ENCODE assay signal across 8 mouse cellular contexts in genomic region chr6:143099281-143099680, GRCm38 (mm10). TPM values are rescaled to one million over a fixed set of nuclear protein-coding genes. Genes with fewer than 3 reads are reported as not detected.
DNase-seq lines count a peak whose midpoint lies in the region; ATAC-seq and TF ChIP-seq lines count a peak whose summit lies in the region.

No protein-coding gene starts in this region.

- peak overlapping the region; percentile 91 for H3K9ac ChIP-seq in hindbrain, embryonic 13.5 days
- H3K9ac ChIP-seq in limb, embryonic 14.5 days (ENCODE audit: low read depth, low read length, severe bottlenecking) = peak overlapping the region; percentile 82

- peaks cover 17% of the 10 kb centered on the region for H3K36me3 ChIP-seq in hindbrain, embryonic 13.5 days
- H3K36me3 ChIP-seq in limb, embryonic 14.5 days (ENCODE audit: control insufficient read depth, insufficient read depth, low read length) = no peaks in the 10 kb centered on the region
- no peaks in the 10 kb centered on the region for H3K36me3 ChIP-seq in myocyte (ENCODE audit: control insufficient read depth, insufficient read depth)

- ATAC-seq in hindbrain, embryonic 13.5 days (ENCODE audit: low FRiP score) = peak; percentile 68
- peak; percentile 17; the same call in 1 of the 2 replicates for ATAC-seq in limb, embryonic 14.5 days (ENCODE audit: low FRiP score, low read depth)

- peak overlapping the region; percentile 59 for H3K4me3 ChIP-seq in embryonic fibroblast, embryonic 13.5 days (ENCODE audit: insufficient read depth, low read length)
- H3K4me3 ChIP-seq in hindbrain, embryonic 13.5 days = peak overlapping the region; percentile 87
- peak overlapping the region; percentile 82 for H3K4me3 ChIP-seq in limb, embryonic 14.5 days (replicated peaks; ENCODE audit: low read length)
- H3K4me3 ChIP-seq in myocyte = peak overlapping the region; percentile 61

- TF ChIP-seq CTCF in embryonic fibroblast, embryonic 13.5 days (IDR thresholded peaks at IDR 0.05; ENCODE audit: borderline replicate concordance, insufficient read depth, low read length) = no peak

- 1% methylated on average over 29 of the region's 32 CpGs for WGBS in hindbrain, embryonic 13.5 days
- WGBS in limb, embryonic 14.5 days = under 1% methylated on average over 27 of the region's 32 CpGs

- no peaks in the 10 kb centered on the region for H3K9me3 ChIP-seq in hindbrain, embryonic 13.5 days
- no peaks in the 10 kb centered on the region for H3K9me3 ChIP-seq in limb, embryonic 14.5 days (ENCODE audit: control insufficient read depth, low read length)

- 0 out of 2 replicates have a peak, but pooled peaks cover 7% of the 10 kb centered on the region for H3K27me3 ChIP-seq in hindbrain, embryonic 13.5 days
- H3K27me3 ChIP-seq in limb, embryonic 14.5 days (ENCODE audit: control insufficient read depth, insufficient read depth, low read length) = no peaks in the 10 kb centered on the region
- H3K27me3 ChIP-seq in myocyte (ENCODE audit: control insufficient read depth, insufficient read depth, insufficient read length) = no peaks in the 10 kb centered on the region

- no peak for TF ChIP-seq POLR2A in embryonic fibroblast, embryonic 13.5 days (IDR thresholded peaks at IDR 0.05; ENCODE audit: low read depth, low read length)
- no peak for TF ChIP-seq POLR2A in limb, embryonic 14.5 days (IDR thresholded peaks at IDR 0.05; ENCODE audit: borderline replicate concordance, extremely low read depth, insufficient read depth, insufficient read length)
- no peak for TF ChIP-seq POLR2A in myocyte (IDR thresholded peaks at IDR 0.05; ENCODE audit: insufficient read length, low read depth)

- peak; percentile 50 to 51 for DNase-seq in thymus, adult 18-20 months
- no peak for DNase-seq in thymus, postnatal 0 days (ENCODE audit: low spot score)
- peak; percentile 67 for DNase-seq in adrenal gland, postnatal 14 days
- peak; percentile 8 for DNase-seq in limb, embryonic 14.5 days (ENCODE audit: low spot score)
- DNase-seq in yolk sac, embryonic 10.5 days (ENCODE audit: low spot score) = no peak

- H3K4me1 ChIP-seq in embryonic fibroblast, embryonic 13.5 days (ENCODE audit: control insufficient read depth, insufficient read depth, low read length) = no peaks in the 10 kb centered on the region
- H3K4me1 ChIP-seq in hindbrain, embryonic 13.5 days (replicated peaks) = peaks cover 31% of the 10 kb centered on the region
- H3K4me1 ChIP-seq in limb, embryonic 14.5 days (ENCODE audit: control insufficient read depth, insufficient read depth, low read length) = no peaks in the 10 kb centered on the region; the same call in 1 of the 2 replicates

- H3ac ChIP-seq in myocyte (ENCODE audit: control insufficient read depth, insufficient read length) = peak overlapping the region; percentile 41

- peak overlapping the region; percentile 66 for H3K4me2 ChIP-seq in hindbrain, embryonic 13.5 days
- peak overlapping the region; percentile 81 for H3K4me2 ChIP-seq in limb, embryonic 14.5 days (replicated peaks; ENCODE audit: low read depth, low read length, severe bottlenecking)
- peak overlapping the region; percentile 71 for H3K4me2 ChIP-seq in myocyte (ENCODE audit: low read depth)

- peak overlapping the region; percentile 66; the same call in 1 of the 2 replicates for H3K27ac ChIP-seq in embryonic fibroblast, embryonic 13.5 days (ENCODE audit: insufficient read depth, low read length)
- H3K27ac ChIP-seq in hindbrain, embryonic 13.5 days = peak overlapping the region; percentile 98
- peak overlapping the region; percentile 77 for H3K27ac ChIP-seq in limb, embryonic 14.5 days (replicated peaks; ENCODE audit: low read depth, low read length)

- no peaks in the 10 kb centered on the region for H3K79me2 ChIP-seq in myocyte (ENCODE audit: control insufficient read depth, insufficient read depth)

TF ChIP-seq in myocyte, 11 proteins besides CTCF, POLR2A, EP300 and RAD21:
- TF ChIP-seq SRF (IDR thresholded peaks at IDR 0.05; ENCODE audit: control insufficient read depth, insufficient read length, low read depth) = no peak
- TF ChIP-seq MYOG (IDR thresholded peaks at IDR 0.05; ENCODE audit: control insufficient read depth in 1 of 3, insufficient read depth in 1 of 3, insufficient read length in 2 of 3, low read depth in 2 of 3) = peak in 2 of 3 experiments; percentile 85 to 96
- TF ChIP-seq TCF3 (IDR thresholded peaks at IDR 0.05; ENCODE audit: insufficient read length, low read depth) = peak; percentile 70
- peak in 2 of 3 experiments; percentile 75 to 96 for TF ChIP-seq MYOD1 (IDR thresholded peaks at IDR 0.05; ENCODE audit: control insufficient read depth in 1 of 3, insufficient read length in 2 of 3, low read depth in 2 of 3)

RNA-seq across cellular contexts. Expression of gene C2cd5, which starts 0.7 kb away (rescaled TPM):
- polyA plus RNA-seq in thymus, postnatal 0 days (2015; fragmentation: Nextera tagmentation; extraction: Ambion mirVana) = 22.7 and 29.0 TPM in 2 replicates
- 18.5 and 23.5 TPM in 2 replicates for total RNA-seq in adrenal gland, postnatal 14 days (2021)
- polyA plus RNA-seq in embryonic fibroblast, embryonic 13.5 days (2011; ENCODE audit: insufficient read length, low read depth, missing spikeins) = 9.0 and 13.1 TPM in 2 replicates
- 46.6 and 47.6 TPM in 2 replicates for polyA plus RNA-seq in hindbrain, embryonic 13.5 days (2015; fragmentation: Nextera tagmentation; extraction: Ambion mirVana)
- polyA plus RNA-seq in limb, embryonic 14.5 days (2012; rRNA removed) = 38.8 and 45.9 TPM in 2 replicates
- 23.1 and 23.8 TPM in 2 replicates for polyA plus RNA-seq in limb, embryonic 14.5 days (2014; fragmentation: Nextera tagmentation; extraction: Ambion mirVana)
- 6.4 TPM for polyA plus RNA-seq in myocyte (2012; fragmentation: generic; extraction: Trizol)

Comparison
In these comparisons a context has a peak if more than half of its experiments do, and no peak if none do; other contexts are left out.
1. DNase-seq: peak in thymus, adult 18-20 months (2 of 2), adrenal gland, postnatal 14 days (single experiment) and limb, embryonic 14.5 days (single experiment); none in thymus, postnatal 0 days (single experiment) and yolk sac, embryonic 10.5 days (single experiment).
2. Peak in every context shown above with its lines, with median percentiles within 50 percentile points of each other: H3K27ac ChIP-seq, H3K4me3 ChIP-seq and H3K4me2 ChIP-seq.